Mouse (Mus musculus) hindbrain, postnatal 0 days (tissue): ENCODE measurements around the gene Sox21. TPM values are rescaled to one million over a fixed set of nuclear protein-coding genes. Genes with fewer than 3 reads are reported as not detected.

ENCODE experiments used
- ATAC-seq: fragments of 200-750 bp; cut with Nextera tagmentation; 2 replicates; pipeline ENCODE4 v1.8.0; 2017; ENCODE audit warnings: mild to moderate bottlenecking, moderate TSS enrichment, moderate library complexity
- DNase-seq: peaks from one replicate; pipeline ENCODE4 v3.0.0-alpha.2; 2015; ENCODE audit warnings: low spot score
- H3K27ac ChIP-seq: fragments of 300-500 bp; sonication (generic); 2 replicates; pipeline ENCODE4 v1.5.1; 2014; ENCODE audit warnings: mild to moderate bottlenecking
- H3K27me3 ChIP-seq: fragments of 300-500 bp; sonication (generic); 2 replicates; pipeline ENCODE4 v1.6.1; 2014; ENCODE audit warnings: low read length, mixed read lengths; ENCODE audit not compliant: insufficient read depth
- H3K36me3 ChIP-seq: fragments of 300-500 bp; sonication (generic); 2 replicates; pipeline ENCODE4 v1.6.1; 2014; ENCODE audit warnings: low read length, mixed read lengths; ENCODE audit not compliant: insufficient read depth
- H3K4me1 ChIP-seq: fragments of 300-500 bp; sonication (generic); 2 replicates; pipeline ENCODE4 v1.6.1; 2014; ENCODE audit warnings: antibody characterized with exemption, low read length, mixed read lengths; ENCODE audit not compliant: insufficient read depth
- H3K4me2 ChIP-seq: fragments of 300-500 bp; sonication (generic); 2 replicates; pipeline ENCODE4 v1.6.1; 2014; ENCODE audit warnings: low read depth, mild to moderate bottlenecking, low read length, moderate library complexity, mixed read lengths
- H3K4me3 ChIP-seq: fragments of 300-500 bp; sonication (generic); 2 replicates; pipeline ENCODE4 v1.5.1; 2014; ENCODE audit warnings: low read length
- H3K9ac ChIP-seq: fragments of 300-500 bp; sonication (generic); replicated peaks from 2 replicates; pipeline ENCODE4 v1.6.1; 2014; ENCODE audit warnings: mild to moderate bottlenecking, low read length, moderate library complexity, mixed read lengths
- H3K9me3 ChIP-seq: fragments of 300-500 bp; sonication (generic); 2 replicates; pipeline ENCODE4 v1.6.1; 2016; ENCODE audit warnings: low read length, mixed read lengths
- CTCF ChIP-seq: IDR thresholded peaks from 2 replicates; pipeline ENCODE4 v1.5.1; 2016; ENCODE audit warnings: antibody characterized with exemption, control low read depth, low read depth
- WGBS: fragments of 180-500 bp; shearing (Covaris S2); extraction: QIAGEN DNeasy Blood & Tissue Kit; methylation state at CpG from one replicate; pipeline ENCODE4 v1.1.7; 2014; 5-methylcytosine and 5-hydroxymethylcytosine counted together
- polyA plus RNA-seq: library from polyadenylated mRNA; unstranded; fragments of >200 nt; fragmentation: Nextera tagmentation; extraction: Ambion mirVana; gene quantifications from 2 replicates; pipeline ENCODE4 v1.2.1, GENCODE M21; 2015
- total RNA-seq: library from RNA; depleted of rRNA; stranded (reverse); fragments of >200 nt; gene quantifications from 2 replicates; pipeline ENCODE4 v1.2.3, GENCODE M21; 2014

Gene Sox21
- total and polyA plus RNA-seq, 2 experiments from 2014 or later, result 4.1 to 15.9 TPM

GRCm38 (mm10) chr14:118268849-118269248 lies 32.0 kb upstream of the Sox21 start:
- Histone ChIP-seq H3K9ac (no peak overlapping the region), H3K27me3 (no peaks in the 10 kb centered on the region), H3K4me2 (no peak overlapping the region), H3K9me3 (no peaks in the 10 kb centered on the region), H3K36me3 (no peaks in the 10 kb centered on the region), H3K4me3 (no peak overlapping the region), H3K4me1 (no peaks in the 10 kb centered on the region), H3K27ac (no peak overlapping the region)
- no peak for TF ChIP-seq CTCF
- DNase-seq, result no peak
- 90% methylated on average over 4 of the region's 4 CpGs for WGBS
- ATAC-seq, result no peak

GRCm38 (mm10) chr14:118266660-118267059 lies 29.8 kb upstream of the Sox21 start, which contains the start of gene Gm9376:
TSS of gene Gm9376 (plus strand) at chr14:118266960.
- 95% methylated on average over 2 of the region's 2 CpGs for WGBS
- Histone ChIP-seq H3K27ac (no peak within 1 kb of the TSS), H3K4me2 (no peak within 1 kb of the TSS), H3K4me1 (no peaks in the 10 kb centered on the region), H3K4me3 (no peak within 1 kb of the TSS), H3K9me3 (no peaks in the 10 kb centered on the region), H3K9ac (no peak within 1 kb of the TSS), H3K36me3 (no peaks in the 10 kb centered on the region), H3K27me3 (no peaks in the 10 kb centered on the region)
- TF ChIP-seq CTCF, result no peak
- no peak for ATAC-seq
- no peak for DNase-seq

GRCm38 (mm10) chr14:118253381-118253780 lies 16.6 kb upstream of the Sox21 start:
- H3K36me3 ChIP-seq, result no peaks in the 10 kb centered on the region
- ATAC-seq, result no peak
- H3K4me3 ChIP-seq, result no peak overlapping the region
- no peaks in the 10 kb centered on the region for H3K9me3 ChIP-seq
- no peak for TF ChIP-seq CTCF
- H3K4me2 ChIP-seq, result no peak overlapping the region
- WGBS, result 91% methylated on average over 6 of the region's 6 CpGs
- H3K27ac ChIP-seq, result no peak overlapping the region
- no peak for DNase-seq
- no peaks in the 10 kb centered on the region for H3K27me3 ChIP-seq
- no peaks in the 10 kb centered on the region for H3K4me1 ChIP-seq
- H3K9ac ChIP-seq, result no peak overlapping the region

- H3K4me3 ChIP-seq, result no peak overlapping the region
- ATAC-seq (no peak), DNase-seq (no peak)
- H3K9me3 ChIP-seq, result 0 out of 2 replicates have a peak, but pooled peaks cover 4% of the 10 kb centered on the region
- H3K27ac ChIP-seq, result no peak overlapping the region
- H3K36me3 ChIP-seq, result no peaks in the 10 kb centered on the region
- H3K9ac ChIP-seq, result no peak overlapping the region
- TF ChIP-seq CTCF, result no peak
- no peak overlapping the region for H3K4me2 ChIP-seq
- WGBS, result 91% methylated on average over 2 of the region's 2 CpGs
- H3K27me3 ChIP-seq, result peaks cover 23% of the 10 kb centered on the region
- H3K4me1 ChIP-seq, result no peaks in the 10 kb centered on the region
Observed at GRCm38 (mm10) chr14:118241416-118241815, 4.6 kb upstream of the Sox21 start.

- Histone ChIP-seq H3K4me3 (no peak overlapping the region), H3K27ac (no peak overlapping the region), H3K36me3 (no peaks in the 10 kb centered on the region), H3K4me1 (no peaks in the 10 kb centered on the region), H3K27me3 (peaks cover 34% of the 10 kb centered on the region), H3K9me3 (0 out of 2 replicates have a peak, but pooled peaks cover 4% of the 10 kb centered on the region), H3K4me2 (no peak overlapping the region), H3K9ac (no peak overlapping the region)
- TF ChIP-seq CTCF, result peak; percentile 47
- DNase-seq (peak; percentile 22), ATAC-seq (no peak)
- whole genome bisulfite sequencing, result 15% methylated on average over 8 of the region's 8 CpGs
Observed at GRCm38 (mm10) chr14:118239351-118239750, 2.5 kb upstream of the Sox21 start.

DNA sequence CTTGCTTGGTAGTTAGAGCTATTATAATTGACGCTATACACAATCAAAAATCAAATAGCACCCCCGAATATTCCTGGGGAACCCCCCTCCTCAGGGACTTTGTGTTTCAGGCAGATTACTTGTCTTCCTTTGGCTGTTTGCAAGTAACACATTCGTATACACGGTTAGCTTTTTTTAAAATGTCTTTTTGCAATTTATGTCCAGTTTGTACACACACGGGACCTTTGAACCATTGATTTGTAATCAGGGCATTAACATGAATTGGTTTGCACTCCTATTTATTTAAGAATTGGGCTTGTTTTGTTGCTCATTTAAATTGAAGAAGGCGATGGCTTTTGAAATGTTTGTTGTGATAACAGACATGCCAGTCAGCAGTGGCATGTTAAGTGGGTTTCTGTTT lies 956 bp upstream of the Sox21 start:
- ATAC-seq, result no peak
- no peaks in the 10 kb centered on the region for H3K9me3 ChIP-seq
- no peaks in the 10 kb centered on the region for H3K4me1 ChIP-seq
- H3K36me3 ChIP-seq, result no peaks in the 10 kb centered on the region
- peak overlapping the region; percentile 52 for H3K4me3 ChIP-seq
- DNase-seq, result no peak
- H3K27ac ChIP-seq, result no peak overlapping the region
- peak overlapping the region; percentile 68 for H3K4me2 ChIP-seq
- H3K9ac ChIP-seq, result no peak overlapping the region
- H3K27me3 ChIP-seq, result peaks cover 34% of the 10 kb centered on the region
- 13% methylated on average over 6 of the region's 6 CpGs for WGBS
- TF ChIP-seq CTCF, result no peak

GRCm38 (mm10) chr14:118235973-118236885 lies 601 bp downstream of the Sox21 start:
- H3K27me3 ChIP-seq, result peaks cover 48% of the 10 kb centered on the region
- peak overlapping the region; percentile 71 for H3K27ac ChIP-seq
- peak overlapping the region; percentile 68 for H3K4me2 ChIP-seq
- no peaks in the 10 kb centered on the region for H3K9me3 ChIP-seq
- no peak for TF ChIP-seq CTCF
- H3K9ac ChIP-seq, result peak overlapping the region; percentile 56
- ATAC-seq (peak; percentile 57), DNase-seq (peak; percentile 60)
- peak overlapping the region; percentile 52 for H3K4me3 ChIP-seq
- WGBS, result under 1% methylated on average over 67 of the region's 73 CpGs
- no peaks in the 10 kb centered on the region for H3K36me3 ChIP-seq
- no peaks in the 10 kb centered on the region for H3K4me1 ChIP-seq
